Comparison of ENCODE assay signal across 8 mouse cellular contexts in genomic region chr9:121984465-121985461, GRCm38 (mm10). TPM values are rescaled to one million over a fixed set of nuclear protein-coding genes. Genes with fewer than 3 reads are reported as not detected.
DNase-seq lines count a peak whose midpoint lies in the region; ATAC-seq and TF ChIP-seq lines count a peak whose summit lies in the region.

No protein-coding gene starts in this region.

- H3K27me3 ChIP-seq in hindbrain, embryonic 16.5 days (replicated peaks; ENCODE audit: control insufficient read depth, insufficient read depth, low read length) = no peaks in the 10 kb centered on the region
- no peaks in the 10 kb centered on the region for H3K27me3 ChIP-seq in midbrain, embryonic 10.5 days (ENCODE audit: low read depth, poor library complexity, severe bottlenecking)

- 70% methylated on average over 15 of the region's 15 CpGs for WGBS in hindbrain, embryonic 16.5 days
- 75% methylated on average over 15 of the region's 15 CpGs for WGBS in midbrain, embryonic 10.5 days

- peak overlapping the region; percentile 47; the same call in 1 of the 2 replicates for H3K9ac ChIP-seq in hindbrain, embryonic 16.5 days (ENCODE audit: low read depth, low read length)

- peaks cover 6% of the 10 kb centered on the region for H3K4me1 ChIP-seq in hindbrain, embryonic 16.5 days (ENCODE audit: control insufficient read depth, insufficient read depth, low read depth, low read length)
- H3K4me1 ChIP-seq in midbrain, embryonic 10.5 days = peaks cover 16% of the 10 kb centered on the region

- no peak overlapping the region for H3K4me2 ChIP-seq in hindbrain, embryonic 16.5 days (ENCODE audit: low read length)

- 0 out of 2 replicates have a peak, but pooled peaks cover 2% of the 10 kb centered on the region for H3K36me3 ChIP-seq in hindbrain, embryonic 16.5 days (ENCODE audit: control insufficient read depth, insufficient read depth, low read length)
- H3K36me3 ChIP-seq in midbrain, embryonic 10.5 days = peaks cover 23% of the 10 kb centered on the region

- intact Hi-C loops in left cerebral cortex, adult 2 months (cut with DNase I) = loop anchor here (1.0 to 5.0 kb wide), 3 partner anchors 37 to 137 kb away; no protein-coding TSS in a partner anchor

- no peaks in the 10 kb centered on the region for H3K9me3 ChIP-seq in hindbrain, embryonic 16.5 days (ENCODE audit: control insufficient read depth, low read length)
- H3K9me3 ChIP-seq in midbrain, embryonic 10.5 days (replicated peaks) = no peaks in the 10 kb centered on the region

- H3K27ac ChIP-seq in hindbrain, embryonic 16.5 days (ENCODE audit: low read depth, low read length) = 0 out of 2 replicates have a peak overlapping the region, but pooled peaks have one; percentile 23
- peak overlapping the region; percentile 79 for H3K27ac ChIP-seq in left cerebral cortex, adult 2 months
- H3K27ac ChIP-seq in midbrain, embryonic 10.5 days (replicated peaks) = peak overlapping the region; percentile 49; the same call in 1 of the 2 replicates

- peak; percentile 68 to 90 for DNase-seq in adrenal gland, adult (ENCODE audit: inconsistent age in 2 of 2, low spot score in 1 of 2)
- DNase-seq in adrenal gland, adult 8-10 months = no peak
- peak; percentile 79 for DNase-seq in cerebellum, adult 9-10 months
- peak; percentile 52 to 88 for DNase-seq in frontal cortex, adult 2 months (ENCODE audit: extremely low spot score in 1 of 2, low spot score in 1 of 2)
- DNase-seq in left cerebral cortex, adult 2 months (ENCODE audit: extremely low spot score in 1 of 2, low spot score in 2 of 2) = peak; percentile 75 to 82
- peak; percentile 79 for DNase-seq in midbrain, embryonic 10.5 days (ENCODE audit: low spot score)
- DNase-seq in right cerebral cortex, postnatal 4 days = peak; percentile 77

- H3K4me3 ChIP-seq in hindbrain, embryonic 16.5 days (ENCODE audit: low read length) = no peak overlapping the region
- H3K4me3 ChIP-seq in left cerebral cortex, adult 2 months = no peak overlapping the region
- H3K4me3 ChIP-seq in midbrain, embryonic 10.5 days = no peak overlapping the region

- peak; percentile 98 for TF ChIP-seq CTCF in left cerebral cortex, adult 2 months (IDR thresholded peaks at IDR 0.05)

- ATAC-seq in hindbrain, embryonic 16.5 days = peak; percentile 53; the same call in 1 of the 2 replicates

RNA-seq across cellular contexts. Expression of gene Pomgnt2, which starts 12.1 kb away (rescaled TPM):
- total RNA-seq in adrenal gland, adult 8-10 months (2022) = 10 to 100 TPM; 21.3 to 31.3 (median 28.5) TPM
- 27.7 and 32.3 TPM in 2 replicates for polyA plus RNA-seq in frontal cortex, adult 2 months (2012; rRNA removed)
- polyA plus RNA-seq in hindbrain, embryonic 16.5 days (2015; fragmentation: Nextera tagmentation; extraction: Ambion mirVana) = 41.7 and 43.5 TPM in 2 replicates
- 10 to 100 TPM; 39.4 to 40.0 TPM for total RNA-seq in left cerebral cortex, adult 2 months (2021)
- polyA plus RNA-seq in midbrain, embryonic 10.5 days (2016; fragmentation: Nextera tagmentation; extraction: Ambion mirVana) = 13.1 and 14.6 TPM in 2 replicates

RNA-seq across cellular contexts. Expression of gene Fam198a, which starts 34.0 kb away (rescaled TPM):
- 1 to 10 TPM; 1.8 to 2.7 (median 2.3) TPM for total RNA-seq in adrenal gland, adult 8-10 months (2022)
- 6.2 and 7.4 TPM in 2 replicates for polyA plus RNA-seq in frontal cortex, adult 2 months (2012; rRNA removed)
- 2.9 and 3.1 TPM in 2 replicates for polyA plus RNA-seq in hindbrain, embryonic 16.5 days (2015; fragmentation: Nextera tagmentation; extraction: Ambion mirVana)
- total RNA-seq in left cerebral cortex, adult 2 months (2021) = 1 to 10 TPM; 6.4 to 6.6 TPM
- 0.68 and 0.85 TPM in 2 replicates for polyA plus RNA-seq in midbrain, embryonic 10.5 days (2016; fragmentation: Nextera tagmentation; extraction: Ambion mirVana)

Comparison
In these comparisons a context has a peak if more than half of its experiments do, and no peak if none do; other contexts are left out.
1. H3K27ac ChIP-seq: peak in every context shown above with its lines; median percentile 79 in left cerebral cortex, adult 2 months; 49 in midbrain, embryonic 10.5 days; 23 in hindbrain, embryonic 16.5 days.